Mouse (Mus musculus) spleen, adult 2 months (tissue): ENCODE measurements around the gene Igf2bp1.
A peak's percentile ranks its signal among the peaks of the same experiment; 100 is the strongest.

Experiments
- CTCF ChIP-seq: fragments of 200-500 bp; IDR thresholded peaks from 2 replicates; pipeline ENCODE4 v1.5.1; 2011; ENCODE audit warnings: mild to moderate bottlenecking, inconsistent platforms; ENCODE audit not compliant: insufficient read depth, insufficient read length, insufficient replicate concordance; ENCODE audit errors: extremely low read depth
- POLR2A ChIP-seq: fragments of 200-500 bp; IDR thresholded peaks from 2 replicates; pipeline ENCODE4 v1.6.1; 2011; ENCODE audit warnings: low read depth, low read length, inconsistent platforms

DNA sequence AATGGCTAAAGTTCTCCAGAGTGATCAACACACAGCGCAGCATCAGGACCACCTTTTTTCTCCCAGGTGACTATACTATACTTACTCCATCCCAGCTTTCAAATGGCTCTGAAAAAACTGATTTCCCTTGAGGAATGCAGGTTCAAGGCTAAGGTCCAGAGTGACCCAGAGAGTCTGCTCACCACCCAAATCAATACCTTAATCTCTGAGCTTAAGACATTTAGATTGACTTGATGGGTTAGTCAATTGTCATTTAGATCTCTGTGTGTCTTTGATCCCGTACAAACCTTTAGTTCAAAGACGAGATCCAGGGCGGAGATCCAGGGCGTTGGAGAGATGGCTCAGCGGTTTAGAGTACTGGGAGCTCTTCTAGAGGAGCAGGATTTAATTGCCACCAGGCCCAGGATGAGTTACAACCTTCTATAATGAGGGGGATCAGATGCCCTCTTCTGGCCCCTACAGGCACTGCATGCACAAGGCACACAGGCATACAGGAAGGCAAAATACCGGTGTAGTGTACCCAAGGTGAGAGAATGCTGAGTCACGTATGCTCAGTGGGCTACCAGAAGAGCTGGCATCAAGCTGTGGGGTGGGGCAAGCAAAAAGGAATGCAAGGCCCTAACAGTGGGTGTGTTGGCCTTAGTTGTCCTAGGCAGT, 24.9 kb downstream of the Igf2bp1 start:
- TF ChIP-seq CTCF (peak; percentile 38; the same call in 1 of the 2 replicates), POLR2A (no peak)
